Mouse (Mus musculus) erythroblast, embryonic 14.5 days (primary cell): ENCODE results near the gene Nelfa.

Experiments
- GATA1 ChIP-seq: IDR thresholded peaks from 2 replicates; pipeline ENCODE4 v1.6.1; 2012; ENCODE audit warnings: low read length, inconsistent platforms, mixed read lengths
- TAL1 ChIP-seq: IDR thresholded peaks from 3 replicates; pipeline ENCODE4 v1.6.1; 2012; ENCODE audit warnings: low read length, inconsistent platforms, mixed read lengths

DNA sequence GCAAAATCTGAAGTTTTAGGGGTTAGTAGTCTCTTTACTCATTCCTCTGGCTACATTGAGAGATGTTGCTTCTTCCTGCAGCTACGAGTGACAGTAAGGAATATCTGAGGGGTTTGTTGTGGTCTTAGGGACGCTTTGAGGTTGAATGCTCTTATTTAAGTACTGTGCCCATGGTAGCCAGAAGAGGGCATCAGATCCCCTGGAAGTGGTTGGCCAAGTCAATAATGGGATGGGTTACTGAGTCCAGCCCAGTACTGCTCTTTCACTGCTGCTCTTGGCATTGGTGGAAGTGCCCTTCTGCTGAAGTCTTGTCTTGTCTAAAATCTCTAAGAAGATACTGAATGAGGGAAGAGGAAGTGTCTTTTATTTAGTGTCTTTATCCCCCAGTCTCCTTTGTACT, 82.2 kb downstream of the Nelfa start:
- TF ChIP-seq GATA1 = no peak
- TF ChIP-seq TAL1 = no peak
